Mouse (Mus musculus) heart, postnatal 0 days (tissue): ENCODE results near the gene Tas2r108.

Experiments used
- CTCF ChIP-seq: IDR thresholded peaks from 2 replicates; pipeline ENCODE4 v1.5.1; 2016; ENCODE audit warnings: antibody characterized with exemption, control low read depth, low read depth
- EP300 ChIP-seq: IDR thresholded peaks from 2 replicates; pipeline ENCODE4 v1.6.1; 2016; ENCODE audit warnings: antibody characterized with exemption, low read depth

GRCm38 (mm10) chr6:40482318-40482717 is 11.0 kb upstream of the Tas2r108 start:
- TF ChIP-seq CTCF (no peak), EP300 (no peak)
